Mouse (Mus musculus) embryo, embryonic 10.5 days (tissue): Measurements from ENCODE around the gene Akr1b10.
"Not testable (repeated sequence)": the region's sequence is repeated elsewhere in the genome, so short reads cannot be mapped to it uniquely, and the experiment has no call there.

Experiments used
- DNase-seq: peaks from one replicate; pipeline ENCODE4 v3.0.0-alpha.2; 2015; ENCODE audit warnings: low spot score

The Akr1b10 gene

DNA sequence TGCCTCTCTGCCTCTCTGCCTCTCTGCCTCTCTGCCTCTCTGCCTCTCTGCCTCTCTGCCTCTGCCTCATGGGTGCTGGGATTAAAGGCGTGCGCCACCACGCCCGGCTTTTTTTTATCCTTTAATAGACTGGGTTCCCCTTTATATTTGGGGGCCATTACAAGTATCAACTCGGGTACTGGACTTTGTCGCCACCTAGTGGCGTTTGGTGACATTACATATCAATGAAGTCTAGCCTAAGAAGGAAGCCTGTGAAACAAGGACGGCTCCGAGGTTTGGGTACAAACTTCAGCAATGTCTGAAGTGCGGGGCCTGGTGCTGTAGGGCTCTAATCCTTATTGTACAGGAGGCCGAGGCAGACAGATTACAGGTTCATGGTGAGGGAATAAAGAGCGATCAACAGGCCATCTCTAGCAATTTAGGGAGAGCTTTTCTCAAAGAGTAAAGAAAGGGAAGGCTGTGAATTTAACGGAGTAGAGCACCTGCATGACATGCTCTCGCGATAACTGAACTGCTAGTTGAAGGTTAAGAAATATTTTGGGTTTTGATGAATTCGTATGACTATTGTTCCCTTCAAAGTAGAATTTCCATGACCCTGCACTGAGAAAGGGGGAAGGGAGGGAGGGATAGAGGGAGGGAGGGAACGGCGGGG, 12.2 kb upstream of the Akr1b10 start:
- DNase-seq = peak; percentile 92

DNA sequence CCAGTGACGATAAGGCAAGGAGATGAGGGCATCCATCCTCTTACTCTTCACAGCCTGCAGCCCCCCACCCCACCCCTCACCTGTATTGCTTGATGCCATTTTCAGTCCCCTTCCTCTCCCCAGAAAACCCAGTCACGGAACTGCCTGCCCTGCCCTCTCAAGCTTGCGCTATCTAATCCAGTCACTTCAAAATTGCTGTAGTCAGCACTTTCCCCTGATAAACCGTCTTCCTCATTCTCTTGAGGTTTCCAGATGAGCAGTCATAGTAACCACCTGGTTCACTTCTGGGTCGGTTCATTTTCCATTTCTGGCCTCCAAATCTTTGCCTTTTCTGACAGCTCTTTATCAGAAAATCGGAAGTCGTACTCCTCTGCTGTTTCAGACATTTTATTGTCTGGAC, 10.2 kb upstream of the Akr1b10 start:
- DNase-seq = no peak

DNA sequence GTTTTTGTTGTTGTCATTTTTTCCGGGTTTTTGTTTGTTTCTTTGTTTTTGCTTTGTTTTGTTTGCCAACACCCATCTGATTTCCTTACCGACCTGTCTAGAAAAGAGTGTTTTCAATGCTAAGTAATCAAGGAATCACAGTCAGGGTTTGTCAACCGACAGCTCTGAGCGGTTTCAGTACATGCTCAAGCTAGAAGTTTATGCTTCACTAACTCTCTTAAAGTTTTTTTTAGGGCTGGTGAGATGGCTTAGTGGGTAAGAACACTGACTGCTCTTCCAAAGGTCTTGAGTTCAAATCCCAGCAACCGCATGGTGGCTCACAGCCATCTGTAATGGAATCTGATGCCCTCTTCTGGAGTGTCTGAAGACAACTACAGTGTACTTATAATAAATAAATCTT, 8.1 kb upstream of the Akr1b10 start:
- DNase-seq = not testable (repeated sequence)

DNA sequence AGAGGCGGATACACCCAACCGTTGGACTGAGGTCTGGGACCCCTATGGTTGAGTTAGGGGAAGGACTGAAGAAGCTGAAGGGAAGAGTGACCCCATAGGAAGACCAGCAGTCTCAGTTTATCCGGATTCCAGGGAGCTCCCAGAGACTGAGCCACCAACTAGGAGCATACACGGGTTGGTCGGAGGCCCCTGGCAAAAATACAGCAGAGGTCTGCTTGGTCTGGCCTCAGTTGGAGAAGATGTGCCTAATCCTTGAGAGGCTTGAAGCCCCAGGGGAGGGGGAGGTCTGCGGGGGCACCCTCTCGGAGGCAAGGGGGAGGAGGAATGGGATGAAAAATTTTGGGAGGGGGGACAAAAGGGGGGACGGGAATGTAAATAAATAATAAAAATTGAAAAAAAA, 617 bp upstream of the Akr1b10 start:
- DNase-seq = no peak

DNA sequence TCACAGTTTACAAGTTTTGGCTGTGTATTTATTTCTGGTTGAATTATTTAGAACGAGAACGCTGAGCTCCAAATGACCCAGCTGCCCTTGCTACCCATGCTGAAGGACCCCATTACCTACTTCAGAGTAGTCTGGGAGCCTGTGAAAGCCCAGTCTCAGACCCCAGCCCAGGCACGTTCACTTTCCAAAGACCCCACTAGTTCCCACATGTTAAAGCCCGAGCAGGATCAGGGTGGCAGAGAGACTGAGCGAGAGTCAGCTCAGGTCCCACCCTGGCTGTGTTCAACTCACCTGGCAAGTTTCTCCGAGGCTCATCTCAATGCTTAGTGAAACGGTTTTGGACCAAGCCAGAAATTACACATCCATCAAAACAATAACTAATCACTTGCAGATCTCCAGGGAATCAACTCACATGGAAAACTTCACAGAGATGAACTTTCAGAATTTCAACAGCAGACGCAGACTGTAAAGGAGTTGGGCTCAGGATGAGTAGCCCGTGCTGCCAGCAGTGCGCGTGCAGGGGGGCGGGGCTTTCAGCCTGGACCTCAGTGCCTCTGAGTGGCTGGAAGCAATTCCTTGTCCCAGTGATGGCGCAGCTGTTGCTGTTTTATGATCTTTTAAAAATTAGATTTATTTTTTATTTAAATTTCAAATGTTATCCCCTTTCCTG, 818 bp downstream of the Akr1b10 start:
- peak; percentile 61 for DNase-seq

DNA sequence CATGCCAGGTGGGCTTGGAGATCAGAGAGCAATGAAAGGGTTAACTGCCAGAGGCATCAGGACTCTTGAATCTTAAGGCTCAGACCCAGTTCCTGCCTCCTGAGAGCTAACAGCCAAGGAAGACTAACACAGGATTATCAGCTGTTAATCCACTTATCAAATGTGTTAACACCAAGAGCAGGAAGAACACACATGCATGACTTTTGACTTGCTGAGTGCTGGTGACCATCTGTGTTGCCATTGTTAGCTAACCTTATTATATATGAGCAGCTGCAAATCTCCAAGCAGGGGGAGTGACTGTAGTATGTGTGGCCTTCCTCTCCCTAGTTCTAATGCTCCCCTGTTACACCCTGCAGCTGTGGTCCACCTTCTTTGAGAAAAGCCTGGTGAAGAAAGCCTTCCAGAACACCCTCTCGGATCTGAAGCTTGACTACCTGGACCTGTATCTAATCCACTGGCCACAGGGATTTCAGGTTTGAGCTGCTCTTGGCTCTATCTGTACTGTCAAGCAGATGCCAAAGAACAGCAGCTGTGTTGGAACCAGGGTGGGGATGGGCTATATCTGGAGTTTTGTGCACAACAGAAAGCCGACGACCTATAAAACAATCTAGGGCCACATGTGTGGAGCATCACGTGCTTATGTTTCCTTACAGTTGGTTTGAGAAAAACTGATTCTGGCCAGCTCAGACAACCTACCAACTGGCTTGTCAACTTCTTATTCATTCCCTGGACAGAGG, 4.6 kb downstream of the Akr1b10 start:
- DNase-seq = no peak

DNA sequence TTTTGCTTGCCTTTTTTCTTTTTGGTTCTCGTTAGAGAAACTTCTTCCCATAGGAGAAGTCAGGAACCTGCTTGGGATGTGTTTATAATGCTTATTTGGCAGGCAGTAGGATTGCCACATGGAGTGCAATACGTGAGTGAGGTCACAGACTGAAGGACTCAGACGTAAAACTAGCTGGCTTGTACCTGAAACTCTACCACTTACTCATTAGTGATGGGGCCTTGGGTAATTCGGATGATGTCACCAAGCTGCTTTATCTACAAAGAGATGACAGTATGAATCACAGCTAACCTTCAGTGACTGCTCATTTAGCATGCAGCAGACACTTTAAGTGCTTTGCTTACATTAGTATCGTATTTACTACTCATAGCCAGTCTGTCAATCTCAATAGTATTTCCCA, 11.9 kb downstream of the Akr1b10 start:
- no peak for DNase-seq

DNA sequence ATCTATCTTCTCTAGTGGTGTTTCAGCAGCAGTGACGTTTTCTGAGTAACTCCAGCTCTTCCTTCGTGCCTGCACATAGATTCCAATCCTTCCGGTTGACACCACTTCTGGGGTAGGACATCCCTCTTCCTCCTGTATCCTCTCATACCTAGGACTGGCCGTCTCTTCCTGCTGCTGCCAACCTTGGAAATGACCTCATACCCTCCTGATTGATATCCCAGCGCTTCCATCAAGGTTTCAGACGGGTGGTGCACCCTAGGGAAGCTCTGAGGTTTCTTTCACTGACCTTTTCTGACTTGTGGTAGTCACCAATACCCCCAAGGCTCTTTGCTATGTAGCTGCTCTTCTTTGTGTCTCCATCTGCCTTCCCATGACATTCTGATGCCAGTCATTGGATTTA, 14.4 kb downstream of the Akr1b10 start:
- no peak for DNase-seq

DNA sequence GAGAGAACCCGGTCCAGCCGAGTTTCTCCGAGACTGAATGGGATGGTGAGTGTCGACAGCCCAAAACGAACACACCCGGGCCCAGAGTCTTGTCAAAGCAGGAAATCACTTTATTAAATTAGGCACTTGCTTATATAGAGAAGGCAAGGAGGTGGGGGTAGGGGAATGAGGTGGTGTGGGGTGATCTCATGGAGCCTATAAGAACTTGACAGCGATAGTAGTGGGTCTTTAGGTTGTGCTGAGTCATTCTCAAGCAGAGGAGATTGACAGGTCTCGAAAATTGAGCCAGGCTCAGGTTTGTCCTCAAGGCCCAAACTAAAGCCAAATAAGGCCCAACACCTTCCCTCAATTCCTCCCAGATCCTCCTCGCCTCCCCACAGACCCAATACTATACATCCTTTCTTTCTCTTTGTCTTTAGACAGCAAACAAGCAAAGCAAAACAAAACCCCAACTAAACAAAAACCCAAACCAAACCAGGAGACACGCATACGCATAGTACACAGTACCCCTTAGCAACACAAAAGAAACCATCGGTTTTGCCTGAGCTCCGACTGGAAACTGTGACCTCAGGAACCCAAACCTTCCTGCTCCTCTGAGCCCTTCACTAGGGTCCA, 15.7 kb downstream of the Akr1b10 start:
- DNase-seq = no peak

DNA sequence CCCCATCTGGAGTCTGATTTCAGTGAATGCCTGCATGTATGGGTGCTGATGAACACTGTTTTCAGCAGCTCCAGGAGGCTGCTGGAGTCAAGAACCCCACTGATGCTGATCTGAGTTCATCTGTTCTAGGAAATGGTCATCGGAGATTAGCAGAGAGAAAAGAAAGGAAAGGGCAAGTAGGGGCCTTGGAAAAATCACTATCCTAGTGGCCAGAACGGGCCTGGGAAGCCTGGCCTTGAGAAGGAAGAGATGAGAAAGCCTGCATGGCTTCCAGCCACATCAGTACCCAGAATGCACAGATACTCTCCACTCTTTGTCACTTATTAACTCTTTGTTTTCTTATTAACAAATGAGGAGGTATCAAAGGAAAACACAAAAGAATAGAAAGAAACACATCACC, 16.7 kb downstream of the Akr1b10 start:
- DNase-seq = no peak

DNA sequence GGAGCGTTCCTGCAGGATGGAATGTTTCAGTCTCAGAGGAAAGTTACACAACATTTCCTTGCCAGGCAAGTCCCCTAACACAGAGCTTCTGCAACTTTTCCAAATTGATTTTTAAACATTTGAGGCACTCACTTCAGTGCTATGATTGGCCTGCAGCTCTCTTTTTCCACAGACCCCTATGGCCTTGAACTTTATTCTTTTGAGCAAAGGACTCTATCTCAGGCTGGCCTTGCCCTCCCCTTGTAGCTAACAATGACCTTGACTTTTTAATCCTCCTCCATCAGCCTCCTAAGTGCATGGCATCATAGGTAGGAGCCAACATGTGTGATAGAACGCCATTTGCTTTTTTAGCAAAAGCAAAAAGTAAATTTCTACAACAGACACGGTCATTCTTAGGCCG, 22.7 kb downstream of the Akr1b10 start:
- no peak for DNase-seq

DNA sequence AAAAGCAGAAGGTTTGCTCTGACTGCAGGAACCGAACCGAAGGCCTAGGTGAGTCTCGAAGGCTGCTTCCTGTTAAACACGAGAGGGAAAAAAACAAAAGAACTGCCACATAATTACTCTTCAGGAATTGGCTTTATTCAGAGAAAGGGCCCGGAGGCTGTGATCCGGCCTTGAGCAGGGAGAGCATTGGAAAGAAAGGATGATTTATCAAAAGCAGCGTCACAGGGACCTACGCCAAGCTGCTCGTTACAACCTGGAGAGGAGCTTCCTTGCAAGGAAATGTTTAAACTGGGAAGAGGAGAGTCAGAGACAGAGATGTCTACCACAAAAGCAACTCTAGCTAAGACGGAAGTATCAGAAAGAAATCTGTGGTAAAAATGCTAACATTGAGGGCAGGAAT, 23.4 kb downstream of the Akr1b10 start:
- DNase-seq = no peak

DNA sequence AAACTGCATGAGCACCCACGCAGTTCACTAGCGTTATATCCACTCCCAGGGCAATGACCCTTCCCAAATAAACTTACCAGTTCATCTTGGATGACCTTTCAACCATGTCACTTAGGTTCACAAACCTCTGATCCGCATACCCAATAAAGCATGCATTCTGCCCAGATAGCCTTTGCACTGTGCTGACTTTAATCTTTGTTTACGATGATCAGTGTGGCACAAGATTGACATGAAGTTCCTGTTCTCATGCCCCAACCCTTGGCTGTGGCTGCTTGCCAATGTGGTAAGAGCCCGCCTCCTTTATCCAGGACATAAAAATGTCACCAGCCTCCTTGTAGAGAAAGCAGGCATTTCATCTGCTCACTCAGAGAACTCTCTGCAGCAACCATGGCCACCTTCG, 28.0 kb downstream of the Akr1b10 start, which contains the start of gene Akr1b7:
Gene Akr1b7, plus strand, starts transcription at position 312 of the 400 bp plus-strand sequence.
- no peak for DNase-seq

DNA sequence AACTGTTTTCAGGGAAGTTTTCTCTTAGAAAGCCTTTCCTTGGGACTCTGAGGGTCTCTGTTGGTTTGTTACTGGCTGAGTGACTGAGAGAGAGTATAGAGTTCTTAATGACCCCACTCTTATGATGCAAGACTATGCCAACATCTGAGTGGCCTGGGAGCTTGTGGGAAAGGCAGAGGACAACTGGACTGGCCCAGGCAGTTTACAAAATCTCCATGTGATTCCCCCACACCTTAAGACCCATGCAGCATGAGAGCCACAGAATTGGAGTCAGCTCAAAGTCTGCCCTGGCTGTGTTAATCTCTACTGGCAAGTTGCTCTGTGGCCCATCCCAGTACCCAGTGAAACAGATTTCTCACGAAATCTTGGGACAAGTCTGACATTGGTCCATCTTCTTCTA, 28.7 kb downstream of the Akr1b10 start:
- DNase-seq = no peak

DNA sequence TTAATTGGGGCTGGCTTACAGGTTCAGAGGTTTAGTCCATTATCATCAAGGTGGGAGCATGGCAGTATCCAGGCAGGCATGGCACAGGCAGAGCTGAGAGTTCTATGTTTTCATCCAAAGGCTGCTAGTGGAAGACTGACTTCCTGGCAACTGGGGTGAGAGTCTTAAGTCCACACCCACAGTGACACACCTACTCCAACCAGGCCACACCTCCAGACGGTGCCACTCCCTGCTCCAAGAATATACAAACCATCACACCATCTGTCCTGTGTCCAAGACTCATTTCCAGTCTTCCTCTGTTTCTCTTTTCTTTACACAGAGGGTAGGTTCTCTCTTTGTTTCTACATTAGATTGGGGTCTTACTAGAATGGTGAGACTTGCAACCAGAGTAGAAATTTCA, 29.4 kb downstream of the Akr1b10 start:
- DNase-seq = not testable (repeated sequence)

DNA sequence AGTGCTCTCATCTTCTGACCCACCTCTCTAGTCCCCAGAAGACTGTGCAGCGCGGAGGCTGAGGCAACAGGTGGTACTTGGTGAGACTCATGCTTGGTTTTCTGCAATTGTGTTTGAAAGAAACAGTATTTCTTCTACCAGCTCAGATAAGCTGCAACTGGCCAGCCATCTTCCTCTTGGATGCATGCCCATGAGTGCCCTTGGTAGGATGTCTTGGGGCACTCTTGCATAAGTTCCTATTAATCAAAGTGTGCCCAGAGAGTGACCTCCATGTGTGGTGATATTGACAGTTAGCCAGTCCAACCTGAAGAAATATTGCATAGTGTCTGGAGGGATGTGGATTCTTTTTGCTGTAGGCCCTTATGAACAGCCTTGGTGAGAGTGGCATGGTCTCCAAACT, 32.5 kb downstream of the Akr1b10 start:
- DNase-seq = no peak

DNA sequence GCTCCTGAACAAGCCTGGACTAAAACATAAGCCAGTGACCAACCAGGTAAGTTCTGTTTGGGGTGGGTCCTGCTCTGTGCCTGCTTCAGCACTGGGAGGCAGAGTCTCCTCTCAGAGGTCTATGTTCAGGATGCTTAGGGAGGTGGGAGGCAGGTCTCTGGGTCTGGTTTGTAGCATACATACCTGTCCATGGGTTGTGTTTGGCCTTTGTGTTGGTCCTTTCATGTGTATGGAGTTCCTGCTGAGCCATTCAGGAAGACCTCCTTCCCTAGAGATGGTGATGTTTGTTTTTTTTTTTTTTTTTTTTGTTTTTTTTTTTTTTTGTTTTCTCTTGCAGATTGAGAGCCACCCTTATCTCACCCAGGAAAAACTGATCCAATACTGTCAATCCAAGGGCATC, 35.1 kb downstream of the Akr1b10 start:
- DNase-seq = no peak

DNA sequence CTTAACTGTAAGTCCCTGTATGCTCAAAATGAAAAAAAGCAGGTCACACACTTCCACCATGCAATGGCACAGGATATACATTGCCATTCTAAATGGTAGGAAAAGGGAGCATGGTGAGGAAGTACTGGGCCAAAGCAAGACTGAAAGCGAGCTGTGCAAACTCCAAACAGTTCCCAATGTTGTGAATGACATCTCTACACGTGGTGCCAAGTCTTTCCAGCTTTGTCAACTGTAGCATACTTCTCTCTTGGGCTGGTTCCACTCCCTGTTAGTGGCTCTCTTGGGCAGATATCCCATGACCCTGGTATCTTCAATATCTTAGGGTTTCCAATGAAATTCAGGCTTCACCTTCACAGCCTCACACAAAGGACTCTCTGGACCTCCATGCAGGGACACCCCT, 55.0 kb downstream of the Akr1b10 start:
- no peak for DNase-seq

DNA sequence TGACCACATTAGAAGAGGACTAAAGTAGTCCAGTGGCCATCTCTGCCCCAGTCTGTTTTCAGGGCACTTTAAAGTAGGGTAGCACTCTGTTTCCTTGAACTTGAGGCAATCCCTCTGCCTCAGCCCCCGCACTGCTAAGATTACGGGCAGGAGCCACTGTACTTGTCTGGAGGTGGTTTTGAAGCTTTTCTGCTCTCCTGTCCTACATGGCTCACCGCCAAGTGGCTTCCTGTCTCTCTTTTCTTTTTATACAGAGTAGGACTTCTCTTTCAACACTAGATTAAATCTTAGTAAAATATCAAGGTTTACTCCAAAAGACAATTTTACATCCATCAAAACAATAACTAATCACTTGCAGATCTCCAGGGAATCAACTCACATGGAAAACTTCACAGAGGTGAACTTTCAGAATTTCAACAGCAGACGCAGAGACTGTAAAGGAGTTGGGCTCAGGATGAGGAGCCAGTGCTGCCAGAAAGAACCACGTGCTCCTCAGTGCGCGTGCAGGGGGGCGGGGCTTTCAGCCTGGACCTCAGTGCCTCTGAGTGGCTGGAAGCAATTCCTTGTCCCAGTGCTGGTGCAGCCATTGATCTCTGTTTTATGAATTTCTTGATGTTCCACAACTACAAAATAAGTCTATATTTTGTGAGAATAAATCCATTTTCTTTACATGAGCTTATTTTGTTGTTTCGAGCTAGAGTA, 57.7 kb downstream of the Akr1b10 start:
- no peak for DNase-seq

DNA sequence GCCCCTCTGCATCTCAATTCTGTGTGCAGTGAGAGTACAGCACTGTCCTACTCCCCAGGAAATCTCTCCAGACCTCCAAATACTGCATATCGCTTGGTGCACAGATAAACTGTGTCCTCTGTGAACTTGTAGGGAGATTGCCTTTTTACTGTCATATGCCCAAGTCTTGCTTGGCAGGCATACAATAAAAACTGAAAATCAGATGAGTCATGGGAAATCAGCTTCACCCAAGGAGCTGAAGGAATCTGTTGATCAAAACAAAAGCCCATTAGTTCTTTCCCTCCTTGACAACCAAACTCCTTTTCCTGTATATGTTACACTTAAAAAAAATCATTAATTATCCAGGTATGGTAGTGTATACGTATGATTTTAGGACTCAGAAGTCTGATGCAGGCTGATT, 59.8 kb downstream of the Akr1b10 start:
- no peak for DNase-seq
